Mouse (Mus musculus): ENCODE measurements around the gene Wipf1. TPM values are rescaled to one million over a fixed set of nuclear protein-coding genes. Genes with fewer than 3 reads are reported as not detected.

The Wipf1 gene
- polyA plus RNA-seq, 1 experiment from 2014 or later, result 4.1 TPM

- no peak overlapping the region for H3K4me3 ChIP-seq (ENCODE audit: low read depth, low read length)
- no peaks in the 10 kb centered on the region for H3K9me3 ChIP-seq (replicated peaks; ENCODE audit: control insufficient read depth, low read length)
- ATAC-seq (ENCODE audit: low read depth), result no peak
- H3K4me2 ChIP-seq (ENCODE audit: low read depth, low read length), result no peak overlapping the region
- H3K36me3 ChIP-seq (ENCODE audit: control insufficient read depth, insufficient read depth), result peaks cover 4% of the 10 kb centered on the region
- H3K27ac ChIP-seq (ENCODE audit: low read length), result no peak overlapping the region
- 61% methylated on average over 21 of the region's 21 CpGs for WGBS (ENCODE audit: insufficient replicate concordance)
- H3K4me1 ChIP-seq (ENCODE audit: control insufficient read depth, low read depth, low read length), result no peaks in the 10 kb centered on the region
- H3K9ac ChIP-seq (ENCODE audit: low read depth, low read length), result no peak overlapping the region
- H3K27me3 ChIP-seq (ENCODE audit: control insufficient read depth, insufficient read depth, low read depth, low read length), result no peaks in the 10 kb centered on the region
Measured at GRCm38 (mm10) chr2:73428803-73429468, 100.6 kb downstream of the Wipf1 start.

GRCm38 (mm10) chr2:73427293-73427692 lies 102.2 kb downstream of the Wipf1 start:
- H3K4me3 ChIP-seq (ENCODE audit: low read depth, low read length), result no peak overlapping the region
- no peak overlapping the region for H3K4me2 ChIP-seq (ENCODE audit: low read depth, low read length)
- no peaks in the 10 kb centered on the region for H3K27me3 ChIP-seq (ENCODE audit: control insufficient read depth, insufficient read depth, low read depth, low read length)
- H3K4me1 ChIP-seq (ENCODE audit: control insufficient read depth, low read depth, low read length), result no peaks in the 10 kb centered on the region
- H3K9me3 ChIP-seq (replicated peaks; ENCODE audit: control insufficient read depth, low read length), result no peaks in the 10 kb centered on the region
- H3K9ac ChIP-seq (ENCODE audit: low read depth, low read length), result no peak overlapping the region
- 19% methylated on average over 1 of the region's 1 CpGs for WGBS (ENCODE audit: insufficient replicate concordance)
- no peak for ATAC-seq (ENCODE audit: low read depth)
- H3K36me3 ChIP-seq (ENCODE audit: control insufficient read depth, insufficient read depth), result no peaks in the 10 kb centered on the region
- H3K27ac ChIP-seq (ENCODE audit: low read length), result no peak overlapping the region

- Histone ChIP-seq H3K4me2 (ENCODE audit: low read depth, low read length) (no peak overlapping the region), H3K4me3 (ENCODE audit: low read depth, low read length) (no peak overlapping the region), H3K9me3 (replicated peaks; ENCODE audit: control insufficient read depth, low read length) (no peaks in the 10 kb centered on the region), H3K4me1 (ENCODE audit: control insufficient read depth, low read depth, low read length) (no peaks in the 10 kb centered on the region), H3K36me3 (ENCODE audit: control insufficient read depth, insufficient read depth) (no peaks in the 10 kb centered on the region), H3K9ac (ENCODE audit: low read depth, low read length) (no peak overlapping the region), H3K27ac (ENCODE audit: low read length) (no peak overlapping the region), H3K27me3 (ENCODE audit: control insufficient read depth, insufficient read depth, low read depth, low read length) (no peaks in the 10 kb centered on the region)
- no peak for ATAC-seq (ENCODE audit: low read depth)
- 65% methylated on average over 14 of the region's 14 CpGs for WGBS (ENCODE audit: insufficient replicate concordance)
Measured at GRCm38 (mm10) chr2:73425822-73426221, 103.7 kb downstream of the Wipf1 start.

- no peak overlapping the region for H3K4me2 ChIP-seq (ENCODE audit: low read depth, low read length)
- no peaks in the 10 kb centered on the region for H3K4me1 ChIP-seq (ENCODE audit: control insufficient read depth, low read depth, low read length)
- H3K36me3 ChIP-seq (ENCODE audit: control insufficient read depth, insufficient read depth), result no peaks in the 10 kb centered on the region
- WGBS (ENCODE audit: insufficient replicate concordance), result 66% methylated on average over 7 of the region's 7 CpGs
- no peaks in the 10 kb centered on the region for H3K9me3 ChIP-seq (replicated peaks; ENCODE audit: control insufficient read depth, low read length)
- ATAC-seq (ENCODE audit: low read depth), result no peak
- no peak overlapping the region for H3K9ac ChIP-seq (ENCODE audit: low read depth, low read length)
- H3K27me3 ChIP-seq (ENCODE audit: control insufficient read depth, insufficient read depth, low read depth, low read length), result 0 out of 2 replicates have a peak, but pooled peaks cover 3% of the 10 kb centered on the region
- no peak overlapping the region for H3K4me3 ChIP-seq (ENCODE audit: low read depth, low read length)
- no peak overlapping the region for H3K27ac ChIP-seq (ENCODE audit: low read length)
Measured at GRCm38 (mm10) chr2:73419730-73420129, 109.8 kb downstream of the Wipf1 start.

- Histone ChIP-seq H3K4me3 (ENCODE audit: low read depth, low read length) (no peak overlapping the region), H3K4me2 (ENCODE audit: low read depth, low read length) (no peak overlapping the region), H3K4me1 (ENCODE audit: control insufficient read depth, low read depth, low read length) (no peaks in the 10 kb centered on the region), H3K9me3 (replicated peaks; ENCODE audit: control insufficient read depth, low read length) (no peaks in the 10 kb centered on the region), H3K36me3 (ENCODE audit: control insufficient read depth, insufficient read depth) (no peaks in the 10 kb centered on the region), H3K9ac (ENCODE audit: low read depth, low read length) (no peak overlapping the region), H3K27me3 (ENCODE audit: control insufficient read depth, insufficient read depth, low read depth, low read length) (0 out of 2 replicates have a peak, but pooled peaks cover 3% of the 10 kb centered on the region), H3K27ac (ENCODE audit: low read length) (no peak overlapping the region)
- WGBS (ENCODE audit: insufficient replicate concordance), result 32% methylated on average over 4 of the region's 4 CpGs
- no peak for ATAC-seq (ENCODE audit: low read depth)
Measured at GRCm38 (mm10) chr2:73419285-73419684, 110.2 kb downstream of the Wipf1 start.

GRCm38 (mm10) chr2:73415892-73416291 lies 113.6 kb downstream of the Wipf1 start:
- 37% methylated on average over 5 of the region's 5 CpGs for WGBS (ENCODE audit: insufficient replicate concordance)
- H3K4me1 ChIP-seq (ENCODE audit: control insufficient read depth, low read depth, low read length), result no peaks in the 10 kb centered on the region
- H3K27ac ChIP-seq (ENCODE audit: low read length), result no peak overlapping the region
- H3K4me2 ChIP-seq (ENCODE audit: low read depth, low read length), result no peak overlapping the region
- no peaks in the 10 kb centered on the region for H3K9me3 ChIP-seq (replicated peaks; ENCODE audit: control insufficient read depth, low read length)
- no peak overlapping the region for H3K9ac ChIP-seq (ENCODE audit: low read depth, low read length)
- no peak for ATAC-seq (ENCODE audit: low read depth)
- no peaks in the 10 kb centered on the region for H3K36me3 ChIP-seq (ENCODE audit: control insufficient read depth, insufficient read depth)
- 0 out of 2 replicates have a peak, but pooled peaks cover 3% of the 10 kb centered on the region for H3K27me3 ChIP-seq (ENCODE audit: control insufficient read depth, insufficient read depth, low read depth, low read length)
- no peak overlapping the region for H3K4me3 ChIP-seq (ENCODE audit: low read depth, low read length)

- Histone ChIP-seq H3K27ac (ENCODE audit: low read length) (no peak overlapping the region), H3K27me3 (ENCODE audit: control insufficient read depth, insufficient read depth, low read depth, low read length) (no peaks in the 10 kb centered on the region), H3K4me2 (ENCODE audit: low read depth, low read length) (no peak overlapping the region), H3K4me1 (ENCODE audit: control insufficient read depth, low read depth, low read length) (no peaks in the 10 kb centered on the region), H3K9me3 (replicated peaks; ENCODE audit: control insufficient read depth, low read length) (no peaks in the 10 kb centered on the region), H3K36me3 (ENCODE audit: control insufficient read depth, insufficient read depth) (no peaks in the 10 kb centered on the region), H3K9ac (ENCODE audit: low read depth, low read length) (no peak overlapping the region), H3K4me3 (ENCODE audit: low read depth, low read length) (no peak overlapping the region)
- ATAC-seq (ENCODE audit: low read depth), result no peak
- 82% methylated on average over 8 of the region's 8 CpGs for WGBS (ENCODE audit: insufficient replicate concordance)
Measured at GRCm38 (mm10) chr2:73410076-73410475, 119.5 kb downstream of the Wipf1 start.

GRCm38 (mm10) chr2:73407662-73408061 lies 121.9 kb downstream of the Wipf1 start:
- no peaks in the 10 kb centered on the region for H3K9me3 ChIP-seq (replicated peaks; ENCODE audit: control insufficient read depth, low read length)
- WGBS (ENCODE audit: insufficient replicate concordance), result 42% methylated on average over 4 of the region's 4 CpGs
- no peak for ATAC-seq (ENCODE audit: low read depth)
- H3K4me1 ChIP-seq (ENCODE audit: control insufficient read depth, low read depth, low read length), result no peaks in the 10 kb centered on the region
- no peaks in the 10 kb centered on the region for H3K36me3 ChIP-seq (ENCODE audit: control insufficient read depth, insufficient read depth)
- no peaks in the 10 kb centered on the region for H3K27me3 ChIP-seq (ENCODE audit: control insufficient read depth, insufficient read depth, low read depth, low read length)
- no peak overlapping the region for H3K4me3 ChIP-seq (ENCODE audit: low read depth, low read length)
- no peak overlapping the region for H3K9ac ChIP-seq (ENCODE audit: low read depth, low read length)
- H3K4me2 ChIP-seq (ENCODE audit: low read depth, low read length), result no peak overlapping the region
- no peak overlapping the region for H3K27ac ChIP-seq (ENCODE audit: low read length)

GRCm38 (mm10) chr2:73406336-73406915 lies 123.1 kb downstream of the Wipf1 start:
- no peaks in the 10 kb centered on the region for H3K9me3 ChIP-seq (replicated peaks; ENCODE audit: control insufficient read depth, low read length)
- no peaks in the 10 kb centered on the region for H3K36me3 ChIP-seq (ENCODE audit: control insufficient read depth, insufficient read depth)
- 72% methylated on average over 9 of the region's 9 CpGs for WGBS (ENCODE audit: insufficient replicate concordance)
- no peak overlapping the region for H3K4me2 ChIP-seq (ENCODE audit: low read depth, low read length)
- ATAC-seq (ENCODE audit: low read depth), result no peak
- H3K4me3 ChIP-seq (ENCODE audit: low read depth, low read length), result no peak overlapping the region
- no peak overlapping the region for H3K9ac ChIP-seq (ENCODE audit: low read depth, low read length)
- no peaks in the 10 kb centered on the region for H3K4me1 ChIP-seq (ENCODE audit: control insufficient read depth, low read depth, low read length)
- H3K27me3 ChIP-seq (ENCODE audit: control insufficient read depth, insufficient read depth, low read depth, low read length), result no peaks in the 10 kb centered on the region
- H3K27ac ChIP-seq (ENCODE audit: low read length), result no peak overlapping the region

All from liver, embryonic 16.5 days (tissue).